Mouse (Mus musculus) liver, postnatal 0 days (tissue): ENCODE measurements around the gene Kat6b. TPM values are rescaled to one million over a fixed set of nuclear protein-coding genes. Genes with fewer than 3 reads are reported as not detected.

Experiments used
- ATAC-seq: fragments of 200-750 bp; cut with Nextera tagmentation; 2 replicates; pipeline ENCODE4 v1.8.0; 2017; ENCODE audit warnings: mild to moderate bottlenecking, moderate library complexity
- DNase-seq: peaks from one replicate; pipeline ENCODE4 v3.0.0-alpha.2; 2016
- H3K27ac ChIP-seq: fragments of 300-500 bp; sonication (generic); 2 replicates; pipeline ENCODE4 v1.5.1; 2014; ENCODE audit warnings: antibody characterized with exemption, moderate library complexity, mild to moderate bottlenecking, low read depth
- H3K27me3 ChIP-seq: fragments of 300-500 bp; sonication (generic); 2 replicates; pipeline ENCODE4 v1.6.1; 2014; ENCODE audit warnings: low read length, control low read depth, mixed read lengths; ENCODE audit not compliant: insufficient read depth
- H3K36me3 ChIP-seq: fragments of 300-500 bp; sonication (generic); replicated peaks from 2 replicates; pipeline ENCODE4 v1.6.1; 2014; ENCODE audit warnings: mild to moderate bottlenecking, control low read depth, low read length, moderate library complexity, mixed read lengths; ENCODE audit not compliant: insufficient read depth
- H3K4me1 ChIP-seq: fragments of 300-500 bp; sonication (generic); 2 replicates; pipeline ENCODE4 v1.6.1; 2014; ENCODE audit warnings: antibody characterized with exemption, mild to moderate bottlenecking, control low read depth; ENCODE audit not compliant: insufficient read depth
- H3K4me2 ChIP-seq: fragments of 300-500 bp; sonication (generic); 2 replicates; pipeline ENCODE4 v1.6.1; 2014; ENCODE audit warnings: low read depth, mild to moderate bottlenecking, low read length, moderate library complexity, mixed read lengths
- H3K4me3 ChIP-seq: fragments of 300-500 bp; sonication (generic); 2 replicates; pipeline ENCODE4 v1.5.1; 2014; ENCODE audit warnings: low read depth, low read length
- H3K9ac ChIP-seq: fragments of 300-500 bp; sonication (generic); replicated peaks from 2 replicates; pipeline ENCODE4 v1.6.1; 2014; ENCODE audit warnings: mild to moderate bottlenecking, moderate library complexity
- H3K9me3 ChIP-seq: fragments of 300-500 bp; sonication (generic); 2 replicates; pipeline ENCODE4 v1.6.1; 2016; ENCODE audit warnings: mild to moderate bottlenecking, control low read depth, low read length, mixed read lengths
- CTCF ChIP-seq: sonication (generic); IDR thresholded peaks from 2 replicates; pipeline ENCODE4 v1.5.1; 2016; ENCODE audit warnings: antibody characterized with exemption, low read depth
- EP300 ChIP-seq: IDR thresholded peaks from 2 replicates; pipeline ENCODE4 v1.6.1; 2016; ENCODE audit warnings: antibody characterized with exemption, low read depth, mild to moderate bottlenecking
- WGBS: fragments of 180-500 bp; shearing (Covaris S2); extraction: QIAGEN DNeasy Blood & Tissue Kit; methylation state at CpG from one replicate; pipeline ENCODE4 v1.1.7; 2014; ENCODE audit not compliant: insufficient replicate concordance; 5-methylcytosine and 5-hydroxymethylcytosine counted together
- polyA plus RNA-seq: library from polyadenylated mRNA; unstranded; fragments of >200 nt; fragmentation: Nextera tagmentation; extraction: Ambion mirVana; gene quantifications from 2 replicates; pipeline ENCODE4 v1.2.1, GENCODE M21; 2015

The Kat6b gene
- polyA plus RNA-seq, 1 experiment from 2014 or later, result 1.5 TPM

- no peaks in the 10 kb centered on the region for H3K9me3 ChIP-seq
- DNase-seq (no peak), ATAC-seq (no peak)
- TF ChIP-seq EP300 (no peak), CTCF (no peak)
- WGBS, result 85% methylated on average over 10 of the region's 10 CpGs
- no peaks in the 10 kb centered on the region for H3K36me3 ChIP-seq
- H3K4me3 ChIP-seq, result no peak overlapping the region
- no peaks in the 10 kb centered on the region for H3K27me3 ChIP-seq
- no peak overlapping the region for H3K9ac ChIP-seq
- H3K4me2 ChIP-seq, result no peak overlapping the region
- H3K4me1 ChIP-seq, result peaks cover 4% of the 10 kb centered on the region; the same call in 1 of the 2 replicates
- no peak overlapping the region for H3K27ac ChIP-seq
Measured at GRCm38 (mm10) chr14:21565541-21566353, 84.5 kb downstream of the Kat6b start.

GRCm38 (mm10) chr14:21567293-21567984 lies 86.2 kb downstream of the Kat6b start:
- no peak overlapping the region for H3K4me2 ChIP-seq
- no peaks in the 10 kb centered on the region for H3K27me3 ChIP-seq
- H3K27ac ChIP-seq, result no peak overlapping the region
- H3K9ac ChIP-seq, result no peak overlapping the region
- WGBS, result 77% methylated on average over 7 of the region's 7 CpGs
- H3K4me1 ChIP-seq, result peaks cover 4% of the 10 kb centered on the region; the same call in 1 of the 2 replicates
- TF ChIP-seq CTCF (no peak), EP300 (no peak)
- H3K36me3 ChIP-seq, result no peaks in the 10 kb centered on the region
- ATAC-seq, result no peak
- no peak for DNase-seq
- no peak overlapping the region for H3K4me3 ChIP-seq
- no peaks in the 10 kb centered on the region for H3K9me3 ChIP-seq

- DNase-seq (no peak), ATAC-seq (no peak)
- Histone ChIP-seq H3K4me2 (no peak overlapping the region), H3K4me3 (no peak overlapping the region), H3K27ac (no peak overlapping the region), H3K9ac (no peak overlapping the region), H3K9me3 (no peaks in the 10 kb centered on the region), H3K4me1 (no peaks in the 10 kb centered on the region), H3K36me3 (no peaks in the 10 kb centered on the region), H3K27me3 (no peaks in the 10 kb centered on the region)
- no peak for TF ChIP-seq CTCF
- no peak for TF ChIP-seq EP300
- 88% methylated on average over 7 of the region's 7 CpGs for WGBS
Measured at GRCm38 (mm10) chr14:21568821-21569220, 87.6 kb downstream of the Kat6b start.

- ATAC-seq (no peak), DNase-seq (no peak)
- no peaks in the 10 kb centered on the region for H3K27me3 ChIP-seq
- H3K4me1 ChIP-seq, result no peaks in the 10 kb centered on the region
- no peak overlapping the region for H3K9ac ChIP-seq
- no peak for TF ChIP-seq EP300
- no peak for TF ChIP-seq CTCF
- H3K4me2 ChIP-seq, result no peak overlapping the region
- WGBS, result 51% methylated on average over 8 of the region's 8 CpGs
- no peaks in the 10 kb centered on the region for H3K36me3 ChIP-seq
- no peak overlapping the region for H3K4me3 ChIP-seq
- H3K9me3 ChIP-seq, result no peaks in the 10 kb centered on the region
- no peak overlapping the region for H3K27ac ChIP-seq
Measured at GRCm38 (mm10) chr14:21574686-21575309, 93.6 kb downstream of the Kat6b start.

GRCm38 (mm10) chr14:21576867-21577266 lies 95.6 kb downstream of the Kat6b start:
- Histone ChIP-seq H3K27ac (no peak overlapping the region), H3K4me3 (no peak overlapping the region), H3K36me3 (no peaks in the 10 kb centered on the region), H3K9me3 (no peaks in the 10 kb centered on the region), H3K27me3 (no peaks in the 10 kb centered on the region), H3K9ac (no peak overlapping the region), H3K4me2 (no peak overlapping the region), H3K4me1 (no peaks in the 10 kb centered on the region)
- ATAC-seq (no peak), DNase-seq (no peak)
- WGBS, result 75% methylated on average over 8 of the region's 8 CpGs
- TF ChIP-seq CTCF, result no peak
- no peak for TF ChIP-seq EP300

GRCm38 (mm10) chr14:21581198-21581597 lies 100.0 kb downstream of the Kat6b start:
- Histone ChIP-seq H3K27me3 (no peaks in the 10 kb centered on the region), H3K4me3 (no peak overlapping the region), H3K36me3 (no peaks in the 10 kb centered on the region), H3K4me2 (no peak overlapping the region), H3K9me3 (no peaks in the 10 kb centered on the region), H3K4me1 (peaks cover 14% of the 10 kb centered on the region), H3K27ac (no peak overlapping the region), H3K9ac (no peak overlapping the region)
- no peak for ATAC-seq
- WGBS, result 47% methylated on average over 4 of the region's 4 CpGs
- TF ChIP-seq CTCF (no peak), EP300 (no peak)
- no peak for DNase-seq
